Mouse (Mus musculus) adrenal gland, postnatal 10 days (tissue): Measurements from ENCODE around the gene Rps17. TPM values are rescaled to one million over a fixed set of nuclear protein-coding genes. Genes with fewer than 3 reads are reported as not detected.

Experiments
- DNase-seq: peaks from one replicate; pipeline ENCODE4 v3.0.0; 2021; ENCODE audit warnings: mixed read lengths
- long read RNA-seq, 2 experiments: library from polyadenylated mRNA; stranded (forward); transcript quantifications; one replicate each; pipeline ENCODE4 v2.0.0; 2021
- total RNA-seq, 2 experiments: library from RNA; stranded (reverse); gene quantifications; 2 replicates each; pipeline ENCODE4 v1.2.3; 2021

Rps17 gene
- 1,000 to 10,000 TPM; 1,406 to 1,408 TPM for total RNA-seq
- long read RNA-seq, experiment 1, transcript Rps17-201 (5 exons, 494 nt) = major isoform, 444 of 559 reads
- long read RNA-seq, experiment 1, transcript Rps17-203 (4 exons, 660 nt) = minor isoform, 91 of 559 reads
- long read RNA-seq, experiment 1, partial matches to known transcripts = 15 of 559 reads
- long read RNA-seq, experiment 1, other reads (novel, unspliced or antisense) = 5 of 559 reads
- long read RNA-seq, experiment 2, transcript Rps17-201 (5 exons, 494 nt) = major isoform, 293 of 380 reads
- long read RNA-seq, experiment 2, transcript Rps17-203 (4 exons, 660 nt) = minor isoform, 76 of 380 reads
- long read RNA-seq, experiment 2, partial matches to known transcripts = 4 of 380 reads
- long read RNA-seq, experiment 2, other reads (novel, unspliced or antisense) = 4 of 380 reads

DNA sequence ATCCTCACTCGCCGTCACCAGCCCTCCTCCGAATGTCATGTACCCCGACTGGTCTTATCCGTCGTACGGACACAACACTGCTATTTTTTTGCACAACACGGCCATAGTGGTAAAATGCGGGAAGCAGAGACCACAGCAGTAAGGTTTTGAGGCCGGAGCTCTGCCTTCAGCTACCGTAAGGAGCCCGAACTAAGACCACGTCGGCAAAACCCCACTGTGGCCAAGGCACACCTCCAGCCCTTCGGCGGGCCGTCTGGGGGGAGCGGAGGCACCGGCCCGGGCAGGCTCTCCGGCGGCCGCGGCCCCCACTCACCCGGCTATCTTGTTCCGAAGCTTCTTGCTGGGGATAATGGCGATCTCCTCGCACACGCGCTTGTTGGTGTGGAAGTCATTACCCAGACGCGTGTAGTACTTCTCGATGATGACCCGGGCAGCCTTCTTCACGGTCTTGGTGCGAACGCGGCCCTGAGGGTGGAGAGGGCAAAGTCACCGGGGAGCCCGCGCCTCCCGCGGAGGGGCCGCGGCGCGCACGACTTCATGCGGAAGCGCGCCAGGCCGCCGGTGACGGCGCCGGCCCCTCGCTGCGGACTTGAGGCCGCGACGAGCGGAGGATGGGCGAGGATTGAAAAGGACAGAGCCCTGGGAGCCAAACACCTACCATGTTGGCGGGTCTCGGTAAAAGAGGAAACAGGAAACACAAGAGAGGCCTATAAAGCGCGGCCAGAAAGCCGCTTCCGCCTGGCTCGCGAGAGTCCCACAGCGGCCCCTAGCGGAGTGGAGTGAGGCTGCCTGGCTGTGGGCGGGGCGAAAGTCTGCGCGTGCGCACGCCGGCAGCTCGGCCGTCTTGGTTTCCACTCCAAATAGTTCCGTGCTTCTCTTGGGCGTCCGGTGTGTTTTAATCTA is at the start of gene Rps17:
Gene Rps17 (minus strand): TSS at position 711 of the 903 bp plus-strand sequence.
- peak; percentile 99 for DNase-seq

DNA sequence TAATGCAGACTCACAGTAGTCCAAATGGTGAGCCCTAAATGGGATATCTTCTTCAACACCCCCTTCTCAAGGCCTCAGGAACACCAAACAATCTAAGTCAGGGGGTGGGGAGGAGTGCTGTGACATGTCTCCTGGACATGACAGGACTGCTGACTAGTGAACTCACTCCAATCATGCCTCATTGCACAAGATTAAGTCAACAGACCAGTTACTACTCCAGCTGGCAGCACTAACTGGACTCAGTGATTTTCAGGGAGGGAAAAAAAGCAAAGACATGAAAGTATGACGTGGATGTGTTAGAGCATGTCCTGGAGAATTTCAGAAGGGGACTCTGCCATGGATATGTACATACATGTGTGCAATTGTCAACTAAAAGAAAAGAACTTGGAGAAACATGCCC is 34.3 kb upstream of the Rps17 start:
- DNase-seq = no peak

DNA sequence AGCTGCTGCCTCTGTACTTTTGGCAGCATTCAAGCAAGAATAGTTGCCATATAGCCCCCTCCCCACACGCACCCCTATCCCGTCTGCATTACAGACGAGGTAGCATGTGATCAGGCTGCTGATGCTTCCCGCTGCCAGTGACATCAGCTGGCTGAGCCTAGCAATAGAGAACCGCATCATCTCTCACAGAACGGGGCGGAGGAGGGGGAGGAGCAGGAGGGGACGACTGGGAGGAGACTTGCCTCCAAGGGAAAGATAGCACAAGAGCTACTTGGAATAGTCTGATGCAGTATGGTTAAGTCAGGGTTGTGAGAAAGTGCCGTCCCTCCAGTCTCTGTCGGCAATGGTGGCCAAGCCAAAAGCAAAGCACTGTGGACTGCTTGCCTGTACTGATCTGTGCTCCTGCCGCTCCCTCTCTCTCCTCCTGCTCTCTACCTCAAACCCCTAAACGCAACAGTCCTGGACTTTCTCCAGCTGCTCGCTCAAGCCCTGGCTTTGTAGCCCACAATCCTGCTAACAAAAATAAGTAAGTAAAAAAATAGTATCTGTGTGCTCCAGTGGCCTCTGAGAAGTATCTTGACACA is 27.4 kb upstream of the Rps17 start:
- peak; percentile 61 for DNase-seq

DNA sequence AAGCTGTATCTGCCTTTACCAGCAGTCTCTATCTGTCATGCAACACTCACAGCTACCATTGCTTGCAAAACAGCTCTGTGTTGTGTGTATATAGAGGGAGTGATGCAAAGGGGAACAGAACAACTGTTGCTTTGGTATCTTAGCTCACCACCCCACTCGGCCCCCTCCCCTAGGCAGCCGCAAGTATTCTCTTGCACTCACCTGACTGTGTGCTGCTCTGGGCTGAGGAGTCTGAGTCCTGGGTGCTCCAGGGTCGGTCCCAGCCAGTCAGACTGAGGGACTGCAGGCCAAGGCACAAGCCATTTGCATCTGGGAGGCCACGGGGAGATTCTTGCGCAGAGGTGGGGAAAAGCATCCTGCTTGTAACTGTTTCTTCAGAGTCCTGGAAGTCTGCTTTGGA is 26.8 kb upstream of the Rps17 start:
- DNase-seq = no peak

DNA sequence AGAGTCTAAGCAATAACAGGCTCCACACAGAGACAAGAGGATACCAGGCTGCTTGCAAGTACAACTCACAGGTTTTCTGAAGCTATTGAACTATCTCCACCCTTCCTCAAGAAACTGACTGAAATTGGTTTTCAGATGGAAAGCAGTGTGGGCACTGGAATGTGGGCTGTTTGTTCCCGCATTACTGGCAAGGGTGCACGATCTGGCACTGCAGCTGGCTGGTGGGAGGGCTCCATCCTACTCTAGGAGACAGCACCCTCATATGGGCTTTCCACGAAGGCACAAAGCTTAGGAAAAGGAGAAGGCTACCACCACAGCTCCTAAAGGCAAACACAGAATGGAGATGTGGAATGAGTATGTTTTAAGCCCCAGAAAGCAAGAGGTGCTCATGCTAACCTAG is 24.7 kb upstream of the Rps17 start:
- DNase-seq = no peak

DNA sequence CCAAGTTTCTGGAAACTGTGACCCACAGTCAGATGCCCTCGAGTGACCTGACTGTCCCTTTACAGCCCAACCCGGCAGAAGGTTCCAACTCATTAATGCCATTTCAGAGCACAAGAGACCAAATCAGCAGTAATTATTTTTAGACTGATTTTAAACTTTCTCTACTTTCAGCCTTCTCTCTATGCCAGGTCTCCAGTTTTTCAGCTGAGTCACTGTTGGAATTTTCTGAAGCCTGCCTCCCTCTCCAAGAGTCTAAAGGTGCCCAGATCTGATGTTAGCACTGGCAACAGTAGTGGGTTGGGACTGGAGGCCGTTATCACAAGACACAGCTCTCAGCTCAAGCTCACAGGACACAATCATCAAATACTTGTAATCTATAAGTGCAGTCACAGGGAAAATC is 22.9 kb upstream of the Rps17 start:
- no peak for DNase-seq

DNA sequence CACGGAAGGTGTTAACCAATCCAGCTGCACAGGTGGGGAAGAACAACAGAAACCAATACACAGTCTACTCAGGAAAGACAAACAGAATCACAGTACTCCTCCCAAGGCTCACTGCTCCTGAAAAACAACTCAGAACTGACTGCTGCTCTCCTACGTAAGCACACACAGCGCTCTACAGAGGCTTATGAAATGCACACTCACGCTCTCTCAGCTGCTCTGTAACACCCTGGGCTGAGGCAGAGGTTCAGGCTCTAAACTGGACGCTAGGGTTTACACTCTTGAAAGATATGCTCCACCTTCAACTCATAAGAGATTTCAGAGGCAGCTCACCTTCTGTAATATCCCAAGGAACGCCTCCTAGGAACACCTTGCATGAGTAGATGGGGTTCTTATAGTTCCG is 11.9 kb upstream of the Rps17 start:
- no peak for DNase-seq

DNA sequence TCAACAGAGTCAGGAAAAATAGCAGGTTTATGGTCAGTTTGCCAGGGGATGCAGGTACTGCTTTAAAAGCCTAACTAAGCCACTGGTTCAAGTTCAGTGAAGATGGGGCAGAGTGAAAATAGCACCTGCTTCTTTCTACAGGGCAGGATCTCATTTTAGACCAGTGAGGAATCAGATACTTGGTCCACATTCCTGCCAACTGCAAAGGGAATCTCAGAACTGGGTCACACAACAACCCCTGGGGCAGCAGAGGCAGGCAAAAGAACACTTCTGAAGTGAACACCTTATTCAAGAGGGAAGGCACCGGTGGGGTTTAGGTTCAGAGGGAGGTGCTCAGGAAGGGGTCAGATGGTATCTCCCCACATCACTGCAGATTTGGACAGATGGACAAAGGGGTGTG is 11.3 kb upstream of the Rps17 start:
- DNase-seq = no peak

DNA sequence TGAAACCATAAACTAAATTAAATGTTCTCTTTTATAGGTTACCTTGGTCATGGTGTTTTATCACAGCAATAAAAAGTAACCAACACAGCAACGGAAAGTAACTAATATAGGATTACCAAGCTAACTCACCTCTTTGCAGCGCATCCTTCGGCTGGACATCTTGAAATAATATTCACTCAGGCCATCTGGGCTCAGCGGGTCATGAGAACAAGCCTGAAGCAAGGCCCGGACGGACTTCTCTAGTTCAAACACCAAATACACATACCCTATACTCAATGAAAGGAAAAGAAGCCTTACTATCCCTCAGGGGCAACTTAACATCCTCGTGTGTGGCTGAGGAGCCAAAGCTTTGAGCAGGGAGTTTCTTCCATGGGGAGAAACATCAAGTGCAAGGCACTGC is 10.7 kb upstream of the Rps17 start:
- no peak for DNase-seq

DNA sequence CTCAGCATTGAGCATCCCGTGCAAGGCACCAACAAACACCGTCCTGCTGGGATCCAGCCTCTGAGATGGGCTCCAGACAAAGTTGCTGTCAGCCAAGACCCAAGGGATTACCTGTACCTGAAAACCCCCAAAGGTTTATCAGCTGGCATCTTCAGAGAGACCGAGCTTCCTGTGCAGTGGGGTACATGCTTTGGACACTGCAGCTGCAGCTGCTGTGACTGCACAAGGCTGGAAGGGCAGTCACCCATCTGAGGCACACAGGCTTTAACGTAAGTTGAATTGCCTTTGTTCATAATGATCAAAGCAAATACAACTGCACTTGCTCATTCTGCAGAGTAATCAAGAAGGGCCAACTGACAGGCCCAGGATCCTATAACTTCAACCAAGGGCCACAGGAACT is 6.8 kb upstream of the Rps17 start:
- DNase-seq = no peak

DNA sequence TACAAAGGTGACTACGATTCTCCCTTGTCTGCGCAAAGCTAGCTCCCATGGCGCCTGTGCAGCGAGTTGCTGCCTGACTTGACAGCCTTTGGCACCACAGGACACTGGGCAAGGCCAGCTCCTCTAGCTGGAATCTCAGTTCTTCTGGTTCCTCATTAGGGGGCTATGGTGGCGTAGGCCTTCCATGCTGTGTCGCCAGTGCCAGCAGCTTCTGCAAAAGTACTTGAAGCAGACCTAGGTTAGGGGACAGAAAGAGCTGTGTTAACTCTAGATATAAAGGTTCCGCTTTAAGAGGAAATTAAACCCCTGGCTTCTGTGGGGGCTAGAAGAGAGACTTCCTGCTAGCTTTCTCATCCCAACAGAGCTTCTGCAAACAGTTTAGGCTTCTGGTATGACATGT is 3.2 kb upstream of the Rps17 start:
- no peak for DNase-seq

DNA sequence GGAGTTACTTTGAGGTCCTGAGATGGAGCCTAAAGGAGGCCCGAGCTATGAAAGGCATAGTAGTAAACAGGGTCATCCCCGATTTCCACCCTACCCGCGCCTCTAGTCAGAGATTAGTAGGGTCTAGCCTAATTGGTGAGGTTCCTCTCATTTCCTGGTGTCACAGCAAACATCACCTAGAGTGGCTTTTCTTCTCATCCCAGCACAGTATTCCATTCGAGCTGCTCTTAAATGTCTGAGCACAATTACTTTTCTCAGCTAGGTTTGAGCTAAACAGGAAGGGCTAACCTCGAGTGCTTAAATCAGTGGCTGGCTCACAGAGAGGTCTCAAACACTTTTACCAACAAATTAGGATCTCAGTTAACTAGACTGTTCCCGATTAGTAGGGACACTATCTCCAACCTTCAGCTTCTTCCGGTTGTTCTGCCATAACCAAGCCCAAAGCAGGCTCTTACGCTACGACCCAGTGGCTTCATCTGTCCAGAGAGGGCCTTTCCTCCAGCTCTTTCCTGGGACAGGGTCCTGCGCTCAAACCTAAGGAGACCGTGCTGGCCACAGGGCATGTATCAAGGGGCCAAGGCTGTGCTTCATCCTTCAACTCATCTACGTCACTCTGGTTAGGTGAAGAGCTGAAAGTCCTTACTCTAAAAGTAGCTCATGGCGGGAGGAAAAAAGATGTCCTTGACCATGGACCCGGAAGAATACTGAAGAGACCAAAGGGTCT is 555 bp upstream of the Rps17 start:
- no peak for DNase-seq

DNA sequence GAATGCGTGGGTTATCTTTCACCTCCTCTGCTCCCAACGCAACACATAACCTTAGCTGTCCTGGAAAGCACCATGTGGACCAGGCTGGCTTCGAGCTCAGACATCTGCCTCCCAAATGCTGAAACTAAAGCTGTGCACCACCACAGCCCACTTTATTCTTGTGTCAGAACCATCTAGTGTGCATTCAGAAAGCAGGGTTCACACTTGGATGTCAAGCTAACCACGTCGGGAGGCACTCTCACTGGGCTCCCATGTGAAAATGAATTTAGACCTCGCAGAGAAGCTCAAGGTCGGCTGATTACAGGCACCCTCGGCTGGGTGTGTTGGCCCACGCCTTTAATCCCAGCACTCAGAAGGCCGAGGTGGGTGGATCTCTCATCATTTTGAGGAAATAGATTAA is 1.2 kb downstream of the Rps17 start:
- DNase-seq = peak; percentile 32

DNA sequence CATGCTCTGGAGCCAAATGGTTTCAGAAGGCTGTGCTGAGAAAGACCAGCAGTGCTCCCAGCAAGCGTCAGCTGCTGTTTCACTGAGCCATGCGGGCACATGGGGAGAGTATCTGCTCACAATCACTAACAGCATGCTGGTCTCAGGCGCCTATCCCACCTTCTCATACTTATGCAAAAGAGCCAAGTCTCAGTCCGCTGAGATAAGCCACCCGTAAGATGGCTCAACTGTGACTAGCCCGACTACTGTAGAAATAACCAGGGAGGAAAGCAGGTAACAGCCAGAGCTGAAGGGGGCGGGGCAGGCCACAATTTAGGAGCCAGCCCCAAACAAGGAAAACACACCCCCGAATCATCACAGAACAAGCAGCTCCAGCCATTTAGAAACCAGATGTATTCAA is 1.7 kb downstream of the Rps17 start:
- peak; percentile 24 for DNase-seq

DNA sequence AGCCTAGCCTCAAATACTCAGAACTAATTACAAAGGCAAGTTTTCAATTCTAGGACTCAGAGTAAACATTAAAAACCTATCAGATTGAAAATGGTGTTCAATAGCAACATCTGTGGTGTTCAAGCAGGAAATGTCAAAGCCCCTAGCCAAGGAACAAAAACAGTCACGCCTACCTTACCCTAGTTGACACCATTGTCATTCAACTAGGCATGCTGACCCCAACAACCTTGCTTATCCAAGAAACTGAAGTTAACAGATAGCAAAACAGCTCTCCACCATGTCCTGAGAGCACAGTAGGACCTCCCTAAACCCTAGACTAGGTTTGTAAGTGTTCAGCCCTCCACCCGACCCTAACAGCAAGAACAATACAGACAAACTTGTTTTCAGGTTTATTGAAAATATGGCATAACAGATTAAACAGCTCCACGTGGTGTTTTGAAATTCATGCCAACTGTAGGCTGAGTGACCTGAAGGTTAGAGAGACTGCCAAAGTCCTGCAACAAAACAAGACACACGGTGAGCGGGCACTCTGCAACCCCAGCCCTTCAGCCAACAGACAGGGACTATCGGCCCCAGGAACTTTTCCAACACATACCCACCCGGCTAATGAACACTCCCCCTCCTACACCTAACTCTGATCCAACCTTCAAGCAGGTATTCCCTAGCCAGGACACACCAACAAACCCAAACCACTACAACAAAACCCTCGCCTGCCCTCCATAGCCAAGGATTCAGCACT is 2.5 kb downstream of the Rps17 start:
- peak; percentile 24 for DNase-seq

DNA sequence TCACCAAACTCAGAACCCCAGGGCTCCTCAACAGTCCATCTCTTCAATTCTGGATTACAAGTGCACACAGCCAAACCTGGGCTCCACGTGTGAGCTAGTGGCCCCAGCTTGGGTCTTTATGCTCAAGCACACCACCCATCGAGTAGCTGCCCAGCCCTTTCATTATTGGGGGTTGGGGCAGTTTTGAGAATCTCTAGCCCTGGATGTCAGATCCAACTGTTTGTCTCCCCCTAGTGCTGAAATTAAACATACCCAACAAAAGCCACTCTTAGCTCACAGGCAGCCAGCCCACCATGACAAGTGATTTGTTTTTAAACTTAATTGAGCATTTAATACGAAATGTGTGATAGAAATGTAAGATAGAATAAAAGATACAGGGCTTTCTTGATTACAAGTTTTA is 3.5 kb downstream of the Rps17 start:
- DNase-seq = peak; percentile 32

DNA sequence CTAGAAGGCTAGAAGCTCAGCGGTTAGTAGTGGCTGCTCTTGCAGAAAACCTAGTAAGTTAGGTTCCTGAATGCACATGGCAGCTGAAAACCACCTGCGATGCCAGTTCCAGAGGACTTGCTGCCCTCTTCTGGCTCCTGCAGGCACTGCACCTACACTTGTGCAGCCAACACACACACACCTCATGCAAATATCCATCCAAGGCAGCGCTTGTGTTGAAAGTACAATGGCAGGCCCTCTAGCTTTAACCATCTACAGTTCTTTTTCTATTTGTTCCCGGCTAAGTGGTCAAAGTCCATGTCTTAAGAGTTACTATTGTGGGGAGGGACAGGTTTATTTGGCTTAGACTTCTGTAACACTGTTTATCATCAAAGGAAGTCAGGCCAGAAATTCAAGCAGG is 5.3 kb downstream of the Rps17 start:
- peak; percentile 67 for DNase-seq

DNA sequence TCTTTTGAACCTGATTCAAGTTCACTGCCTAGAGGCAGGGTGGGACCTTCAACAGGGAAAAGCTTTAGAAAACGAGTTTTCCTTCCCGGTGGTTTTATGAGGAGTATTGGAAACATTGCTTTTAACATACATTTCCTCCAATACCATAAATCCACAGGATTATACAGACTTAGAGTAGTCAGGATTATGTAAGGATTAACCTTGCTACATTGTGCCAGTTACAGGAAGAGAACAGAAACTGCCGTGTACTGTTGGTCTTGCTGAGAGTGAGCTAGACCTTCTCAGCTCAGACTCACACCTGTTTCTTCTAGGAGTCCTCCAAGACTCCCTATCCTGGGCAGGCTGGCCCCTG is 6.6 kb downstream of the Rps17 start:
- no peak for DNase-seq

DNA sequence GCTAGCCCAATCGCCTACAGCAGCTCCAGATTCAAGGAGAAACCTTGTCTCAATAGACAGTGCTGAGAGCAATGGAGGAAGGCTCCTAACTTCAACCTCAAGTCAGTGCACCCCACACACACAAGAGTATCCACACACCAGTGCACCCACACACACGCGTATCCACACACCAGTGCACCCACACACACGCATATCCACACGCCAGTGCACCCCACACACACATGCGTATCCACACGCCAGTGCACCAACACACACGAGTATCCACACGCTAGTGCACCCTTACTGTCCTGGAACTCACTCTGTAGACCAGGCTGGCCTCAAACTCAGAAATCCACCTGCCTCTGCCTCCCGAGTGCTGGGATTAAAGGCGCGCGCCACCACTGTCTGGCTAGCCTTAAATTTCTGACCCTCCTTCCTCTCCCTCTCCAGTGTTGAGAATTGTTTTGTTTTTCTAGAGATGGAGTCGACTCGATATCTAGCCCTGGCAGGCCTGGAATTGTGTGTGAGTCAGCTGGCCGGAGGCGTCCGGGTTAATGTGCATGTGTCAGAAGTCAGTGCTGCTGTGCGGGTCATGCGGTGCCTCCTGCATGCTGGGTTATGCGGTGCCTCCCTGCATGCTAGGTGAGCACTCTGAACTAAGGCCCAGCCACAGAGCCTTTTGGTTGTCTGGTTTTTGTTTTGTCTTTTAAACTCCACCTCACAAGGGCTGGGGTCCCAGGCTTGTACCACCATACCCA is 7.1 kb downstream of the Rps17 start:
- peak; percentile 35 for DNase-seq

DNA sequence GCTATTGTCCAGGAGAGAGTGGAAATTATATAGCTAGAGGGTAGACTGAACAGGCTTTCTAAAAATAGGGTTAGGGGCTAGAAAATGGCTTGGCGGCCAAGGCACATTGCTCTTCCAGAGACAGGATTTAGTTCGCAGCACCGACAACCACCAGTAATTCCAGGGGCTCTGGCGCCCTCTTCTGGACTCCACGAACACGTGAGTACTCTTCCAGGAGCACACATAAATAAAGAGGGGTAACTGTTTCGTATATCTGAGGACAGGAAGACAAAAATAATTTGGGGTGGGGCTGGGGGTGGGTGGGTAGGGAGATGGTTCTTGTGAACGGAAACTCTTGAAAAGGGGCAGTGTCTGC is 8.6 kb downstream of the Rps17 start:
- peak; percentile 67 for DNase-seq
